Mouse (Mus musculus) stomach, postnatal 0 days (tissue): Measurements from ENCODE around the gene Ptgis. TPM values are rescaled to one million over a fixed set of nuclear protein-coding genes. Genes with fewer than 3 reads are reported as not detected.

Experiments
- ATAC-seq: fragments of 200-750 bp; cut with Nextera tagmentation; 2 replicates; pipeline ENCODE4 v1.8.0; 2017; ENCODE audit not compliant: low FRiP score, low TSS enrichment
- DNase-seq: peaks from one replicate; pipeline ENCODE4 v3.0.0-alpha.2; 2016; ENCODE audit warnings: low spot score
- H3K27ac ChIP-seq: fragments of 300-500 bp; sonication (generic); replicated peaks from 2 replicates; pipeline ENCODE4 v1.5.1; 2014; ENCODE audit warnings: mild to moderate bottlenecking, control low read depth
- H3K27me3 ChIP-seq: fragments of 300-500 bp; sonication (generic); 2 replicates; pipeline ENCODE4 v1.6.1; 2014; ENCODE audit warnings: low read length; ENCODE audit not compliant: control insufficient read depth, insufficient read depth
- H3K36me3 ChIP-seq: fragments of 300-500 bp; sonication (generic); 2 replicates; pipeline ENCODE4 v1.6.1; 2014; ENCODE audit warnings: low read length, mixed read lengths; ENCODE audit not compliant: control insufficient read depth, insufficient read depth
- H3K4me1 ChIP-seq: fragments of 300-500 bp; sonication (generic); replicated peaks from 2 replicates; pipeline ENCODE4 v1.6.1; 2014; ENCODE audit warnings: antibody characterized with exemption; ENCODE audit not compliant: control insufficient read depth, insufficient read depth
- H3K4me2 ChIP-seq: fragments of 300-500 bp; sonication (generic); replicated peaks from 2 replicates; pipeline ENCODE4 v1.6.1; 2014; ENCODE audit warnings: low read depth, mild to moderate bottlenecking, control low read depth, moderate library complexity
- H3K4me3 ChIP-seq: fragments of 300-500 bp; sonication (generic); 2 replicates; pipeline ENCODE4 v1.5.1; 2014; ENCODE audit warnings: low read depth, low read length, control low read depth
- H3K9ac ChIP-seq: fragments of 300-500 bp; sonication (generic); 2 replicates; pipeline ENCODE4 v1.6.1; 2014; ENCODE audit warnings: mild to moderate bottlenecking, low read length, control low read depth, mixed read lengths
- H3K9me3 ChIP-seq: fragments of 300-500 bp; sonication (generic); 2 replicates; pipeline ENCODE4 v1.6.1; 2016; ENCODE audit warnings: low read length; ENCODE audit not compliant: control insufficient read depth
- CTCF ChIP-seq: IDR thresholded peaks from 2 replicates; pipeline ENCODE4 v1.5.1; 2016; ENCODE audit warnings: antibody characterized with exemption, low read depth, mild to moderate bottlenecking, moderate library complexity
- EP300 ChIP-seq: optimal IDR thresholded peaks from 2 replicates; pipeline ENCODE3; 2016; ENCODE audit warnings: antibody characterized with exemption
- WGBS: fragments of 180-500 bp; shearing (Covaris S2); extraction: QIAGEN DNeasy Blood & Tissue Kit; methylation state at CpG from one replicate; pipeline ENCODE4 v1.1.7; 2014; 5-methylcytosine and 5-hydroxymethylcytosine counted together
- polyA plus RNA-seq: library from polyadenylated mRNA; unstranded; fragments of >200 nt; fragmentation: Nextera tagmentation; extraction: Ambion mirVana; gene quantifications from 2 replicates; pipeline ENCODE4 v1.2.1, GENCODE M21; 2015

The Ptgis gene
- polyA plus RNA-seq, 1 experiment from 2014 or later, result 26.7 TPM

GRCm38 (mm10) chr2:167239262-167239661 is 1.1 kb downstream of the Ptgis start:
- no peaks in the 10 kb centered on the region for H3K27me3 ChIP-seq
- peak overlapping the region; percentile 68 for H3K4me2 ChIP-seq
- no peak overlapping the region for H3K9ac ChIP-seq
- H3K9me3 ChIP-seq, result no peaks in the 10 kb centered on the region
- H3K27ac ChIP-seq, result 0 out of 2 replicates have a peak overlapping the region, but pooled peaks have one; percentile 45
- WGBS, result 9% methylated on average over 12 of the region's 12 CpGs
- no peaks in the 10 kb centered on the region for H3K36me3 ChIP-seq
- DNase-seq (no peak), ATAC-seq (no peak)
- H3K4me3 ChIP-seq, result peak overlapping the region; percentile 48
- no peak for TF ChIP-seq EP300
- TF ChIP-seq CTCF, result no peak
- H3K4me1 ChIP-seq, result no peaks in the 10 kb centered on the region

GRCm38 (mm10) chr2:167237224-167237623 is 3.2 kb downstream of the Ptgis start:
- no peak for DNase-seq
- H3K9me3 ChIP-seq, result no peaks in the 10 kb centered on the region
- 76% methylated on average over 9 of the region's 9 CpGs for WGBS
- H3K4me3 ChIP-seq, result no peak overlapping the region
- TF ChIP-seq CTCF (no peak; the same call in 1 of the 2 replicates), EP300 (no peak)
- H3K27me3 ChIP-seq, result no peaks in the 10 kb centered on the region
- H3K9ac ChIP-seq, result no peak overlapping the region
- H3K4me2 ChIP-seq, result no peak overlapping the region
- no peaks in the 10 kb centered on the region for H3K4me1 ChIP-seq
- no peaks in the 10 kb centered on the region for H3K36me3 ChIP-seq
- H3K27ac ChIP-seq, result no peak overlapping the region
- ATAC-seq, result no peak

- Histone ChIP-seq H3K4me2 (no peak overlapping the region), H3K36me3 (no peaks in the 10 kb centered on the region), H3K27me3 (no peaks in the 10 kb centered on the region), H3K4me1 (no peaks in the 10 kb centered on the region), H3K27ac (no peak overlapping the region), H3K9me3 (no peaks in the 10 kb centered on the region), H3K4me3 (no peak overlapping the region), H3K9ac (no peak overlapping the region)
- TF ChIP-seq EP300, result no peak
- TF ChIP-seq CTCF, result no peak
- 92% methylated on average over 4 of the region's 4 CpGs for WGBS
- DNase-seq, result no peak
- ATAC-seq, result no peak
These were observed 4.2 kb downstream of the Ptgis start for GRCm38 (mm10) chr2:167236174-167236573.

GRCm38 (mm10) chr2:167235338-167236018 is 4.9 kb downstream of the Ptgis start:
- Histone ChIP-seq H3K4me2 (no peak overlapping the region), H3K9me3 (no peaks in the 10 kb centered on the region), H3K27me3 (no peaks in the 10 kb centered on the region), H3K27ac (no peak overlapping the region), H3K4me3 (no peak overlapping the region), H3K9ac (no peak overlapping the region), H3K4me1 (no peaks in the 10 kb centered on the region), H3K36me3 (no peaks in the 10 kb centered on the region)
- 61% methylated on average over 17 of the region's 17 CpGs for WGBS
- DNase-seq (no peak), ATAC-seq (peak; percentile 55; the same call in 1 of the 2 replicates)
- TF ChIP-seq CTCF (no peak), EP300 (no peak)

GRCm38 (mm10) chr2:167233771-167234170 is 6.6 kb downstream of the Ptgis start:
- Histone ChIP-seq H3K36me3 (no peaks in the 10 kb centered on the region), H3K27ac (no peak overlapping the region), H3K4me3 (no peak overlapping the region), H3K9me3 (no peaks in the 10 kb centered on the region), H3K27me3 (no peaks in the 10 kb centered on the region), H3K4me1 (no peaks in the 10 kb centered on the region), H3K9ac (no peak overlapping the region), H3K4me2 (no peak overlapping the region)
- no peak for TF ChIP-seq CTCF
- TF ChIP-seq EP300, result no peak
- DNase-seq (no peak), ATAC-seq (no peak)
- 44% methylated on average over 14 of the region's 14 CpGs for WGBS

- Histone ChIP-seq H3K4me3 (no peak overlapping the region), H3K27ac (no peak overlapping the region), H3K4me1 (no peaks in the 10 kb centered on the region), H3K9me3 (no peaks in the 10 kb centered on the region), H3K4me2 (no peak overlapping the region), H3K27me3 (no peaks in the 10 kb centered on the region), H3K36me3 (no peaks in the 10 kb centered on the region), H3K9ac (no peak overlapping the region)
- ATAC-seq, result no peak
- WGBS, result 66% methylated on average over 5 of the region's 5 CpGs
- TF ChIP-seq CTCF (no peak), EP300 (no peak)
- no peak for DNase-seq
These were observed 7.4 kb downstream of the Ptgis start for GRCm38 (mm10) chr2:167233009-167233335.
